Mouse (Mus musculus) left cerebral cortex, adult 9 months (tissue): Measurements from ENCODE around the gene Gm49486.

Source experiments
- DNase-seq, 2 experiments: peaks; one replicate each; pipeline ENCODE4 v3.0.0; 2022; ENCODE audit warnings: low spot score in 2 of 2

Gm49486 gene

GRCm38 (mm10) chr15:79229058-79229821, at the start of gene Gm49486, which contains the start of gene Pick1:
Gene Gm49486 (plus strand): TSS chr15:79229391.
Gene Pick1 (plus strand): TSS chr15:79229173.
- peak; percentile 69 to 87 for DNase-seq

- no peak for DNase-seq
These were observed 44.0 kb upstream of the Gm49486 start for GRCm38 (mm10) chr15:79185213-79185612.

- no peak for DNase-seq
These were observed 41.4 kb upstream of the Gm49486 start for GRCm38 (mm10) chr15:79187819-79188218.

- no peak for DNase-seq
These were observed 37.8 kb upstream of the Gm49486 start for GRCm38 (mm10) chr15:79191426-79191825.

GRCm38 (mm10) chr15:79192450-79192849, 36.7 kb upstream of the Gm49486 start:
- DNase-seq: no peak

- DNase-seq: peak in 1 of 2 experiments; percentile 52
These were observed 36.0 kb upstream of the Gm49486 start for GRCm38 (mm10) chr15:79192885-79193845.

GRCm38 (mm10) chr15:79194048-79194447, 35.1 kb upstream of the Gm49486 start:
- no peak for DNase-seq

GRCm38 (mm10) chr15:79194946-79195345, 34.2 kb upstream of the Gm49486 start:
- DNase-seq: no peak

GRCm38 (mm10) chr15:79195492-79195891, 33.7 kb upstream of the Gm49486 start:
- DNase-seq: no peak

- no peak for DNase-seq
These were observed 29.7 kb upstream of the Gm49486 start for GRCm38 (mm10) chr15:79199390-79199976.

- peak in 1 of 2 experiments; percentile 42 for DNase-seq
These were observed 27.6 kb upstream of the Gm49486 start for GRCm38 (mm10) chr15:79201491-79202150.

GRCm38 (mm10) chr15:79202575-79202974, 26.6 kb upstream of the Gm49486 start:
- DNase-seq: no peak

- no peak for DNase-seq
These were observed 21.0 kb upstream of the Gm49486 start for GRCm38 (mm10) chr15:79208211-79208610.

GRCm38 (mm10) chr15:79208758-79209439, 20.3 kb upstream of the Gm49486 start:
- no peak for DNase-seq

GRCm38 (mm10) chr15:79210357-79210756, 18.8 kb upstream of the Gm49486 start:
- DNase-seq: no peak

- no peak for DNase-seq
These were observed 16.3 kb upstream of the Gm49486 start for GRCm38 (mm10) chr15:79212750-79213446.

GRCm38 (mm10) chr15:79213591-79213990, 15.6 kb upstream of the Gm49486 start:
- DNase-seq: no peak

GRCm38 (mm10) chr15:79216191-79216590, 13.0 kb upstream of the Gm49486 start:
- DNase-seq: no peak

GRCm38 (mm10) chr15:79219572-79219971, 9.6 kb upstream of the Gm49486 start:
- no peak for DNase-seq

- no peak for DNase-seq
These were observed 5.5 kb upstream of the Gm49486 start for GRCm38 (mm10) chr15:79223641-79224040.
